Mouse (Mus musculus) megakaryocyte, adult 5-6 weeks (primary cell): Measurements from ENCODE around the gene Bud23. TPM values are rescaled to one million over a fixed set of nuclear protein-coding genes. Genes with fewer than 3 reads are reported as not detected.
"Not testable (repeated sequence)": the region's sequence is repeated elsewhere in the genome, so short reads cannot be mapped to it uniquely, and the experiment has no call there.

Experiments
- ATAC-seq: 2 replicates; pipeline ENCODE4 v1.8.0; 2016; ENCODE audit warnings: mild to moderate bottlenecking, inconsistent platforms; ENCODE audit not compliant: poor library complexity, severe bottlenecking
- total RNA-seq, 2 experiments: library from RNA; stranded (forward) in 1 of 2; stranded (reverse) in 1 of 2; fragments of 153-499, 151-499 nt in 1 of 2; fragments of 221-1000, 200-1000 nt in 1 of 2; gene quantifications; 2 replicates each; pipeline versions ENCODE4 v1.2.3 to v1.2.4; 2015 to 2017

Gene Bud23
- total RNA-seq, 2 experiments from 2014 or later: 24.2 to 34.2 TPM

GRCm38 (mm10) chr5:135072720-135073119, 8.0 kb upstream of the Bud23 start:
- no peak for ATAC-seq

GRCm38 (mm10) chr5:135072061-135072460, 7.3 kb upstream of the Bud23 start:
- no peak for ATAC-seq

- ATAC-seq: no peak
Observed at GRCm38 (mm10) chr5:135070448-135070847, 5.7 kb upstream of the Bud23 start.

- ATAC-seq: no peak
Observed at GRCm38 (mm10) chr5:135066008-135066407, 1.2 kb upstream of the Bud23 start.

GRCm38 (mm10) chr5:135064382-135064766, 385 bp downstream of the Bud23 start:
- ATAC-seq: peak; percentile 59; the same call in 1 of the 2 replicates

GRCm38 (mm10) chr5:135063629-135064381, 954 bp downstream of the Bud23 start, which contains the start of gene Dnajc30:
Gene Dnajc30 (plus strand): TSS chr5:135064202.
- peak; percentile 98 for ATAC-seq

- ATAC-seq: no peak
Observed at GRCm38 (mm10) chr5:135053356-135053755, 11.4 kb downstream of the Bud23 start.

GRCm38 (mm10) chr5:135049268-135049667, 15.5 kb downstream of the Bud23 start:
- ATAC-seq: not testable (repeated sequence)

- ATAC-seq: no peak
Observed at GRCm38 (mm10) chr5:135048539-135048938, 16.2 kb downstream of the Bud23 start.

- ATAC-seq: no peak
Observed at GRCm38 (mm10) chr5:135044575-135044974, 20.2 kb downstream of the Bud23 start.

GRCm38 (mm10) chr5:135042105-135042788, 22.5 kb downstream of the Bud23 start:
- no peak for ATAC-seq

GRCm38 (mm10) chr5:135040777-135041176, 24.0 kb downstream of the Bud23 start:
- ATAC-seq: no peak

- no peak for ATAC-seq
Observed at GRCm38 (mm10) chr5:135040059-135040458, 24.7 kb downstream of the Bud23 start.

GRCm38 (mm10) chr5:135039541-135039940, 25.2 kb downstream of the Bud23 start:
- ATAC-seq: no peak

GRCm38 (mm10) chr5:135037946-135038345, 26.8 kb downstream of the Bud23 start:
- ATAC-seq: no peak

GRCm38 (mm10) chr5:135035608-135036359, 29.0 kb downstream of the Bud23 start:
- no peak for ATAC-seq

- ATAC-seq: no peak
Observed at GRCm38 (mm10) chr5:135034593-135034992, 30.2 kb downstream of the Bud23 start.

- no peak for ATAC-seq
Observed at GRCm38 (mm10) chr5:135032581-135032980, 32.2 kb downstream of the Bud23 start.

- peak; percentile 38; the same call in 1 of the 2 replicates for ATAC-seq
Observed at GRCm38 (mm10) chr5:135029007-135029854, 35.5 kb downstream of the Bud23 start.

GRCm38 (mm10) chr5:135025899-135026298, 38.9 kb downstream of the Bud23 start:
- ATAC-seq: no peak
